Mouse (Mus musculus): ENCODE data around the gene Aurka. TPM values are rescaled to one million over a fixed set of nuclear protein-coding genes. Genes with fewer than 3 reads are reported as not detected.

Gene Aurka
- polyA plus RNA-seq, 1 experiment from 2014 or later: 24.1 TPM

DNA sequence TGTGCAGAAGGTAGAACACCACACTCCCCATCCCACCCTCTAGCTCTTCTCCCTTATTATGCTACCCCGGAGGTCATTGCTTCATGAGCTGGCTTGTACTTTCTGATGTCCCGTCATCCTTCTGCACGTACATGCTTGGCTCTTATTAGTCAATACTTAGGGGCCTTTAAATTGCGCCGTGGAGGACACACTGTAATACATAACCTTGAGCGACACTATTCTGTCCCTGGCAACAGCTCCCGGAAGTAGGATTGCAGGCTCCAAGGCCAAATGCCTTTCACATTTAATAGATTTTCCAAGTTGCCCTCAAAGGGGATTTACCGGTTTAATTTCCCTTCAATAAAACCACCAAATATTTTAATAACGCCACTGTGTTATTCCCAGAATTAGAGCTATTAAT is 58.6 kb downstream of the Aurka start:
- Histone ChIP-seq H3K4me3 (ENCODE audit: low read depth, low read length) (no peak overlapping the region), H3K27me3 (ENCODE audit: control insufficient read depth, insufficient read depth, low read length) (no peaks in the 10 kb centered on the region), H3K9ac (ENCODE audit: low read length) (no peak overlapping the region), H3K36me3 (ENCODE audit: control insufficient read depth, insufficient read depth, low read length) (no peaks in the 10 kb centered on the region), H3K4me2 (replicated peaks; ENCODE audit: low read depth) (no peak overlapping the region), H3K27ac (replicated peaks) (no peak overlapping the region), H3K4me1 (replicated peaks; ENCODE audit: control insufficient read depth, insufficient read depth) (no peaks in the 10 kb centered on the region), H3K9me3 (ENCODE audit: control insufficient read depth, low read length) (no peaks in the 10 kb centered on the region)
- ATAC-seq (ENCODE audit: low FRiP score, low TSS enrichment) (no peak), DNase-seq (ENCODE audit: low spot score) (no peak)
- 84% methylated on average over 9 of the region's 9 CpGs for WGBS
- TF ChIP-seq CTCF (IDR thresholded peaks at IDR 0.05; ENCODE audit: low read depth) (no peak), EP300 (optimal IDR thresholded peaks at IDR 0.05) (no peak)

DNA sequence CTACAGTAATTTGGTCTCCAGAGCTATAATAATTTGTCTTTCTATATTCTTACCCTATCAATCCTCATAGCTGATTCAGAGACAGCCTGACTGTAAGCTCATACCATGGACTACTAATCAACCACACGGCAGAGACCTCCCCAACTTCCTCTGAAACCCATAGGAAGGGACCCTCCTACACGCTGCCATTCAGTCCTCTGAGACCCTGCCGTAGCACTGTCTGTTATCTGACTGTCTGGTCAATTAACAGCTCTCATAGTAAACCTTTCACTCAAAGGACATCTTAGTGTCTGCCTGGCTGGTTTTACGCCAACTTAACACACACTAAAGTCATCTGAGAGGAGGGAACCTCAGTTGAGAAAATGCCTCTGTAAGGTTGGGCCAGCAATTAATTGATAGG is 63.8 kb downstream of the Aurka start:
- TF ChIP-seq CTCF (IDR thresholded peaks at IDR 0.05; ENCODE audit: low read depth): no peak
- Histone ChIP-seq H3K4me3 (ENCODE audit: low read depth, low read length) (no peak overlapping the region), H3K9me3 (ENCODE audit: control insufficient read depth, low read length) (no peaks in the 10 kb centered on the region), H3K9ac (ENCODE audit: low read length) (no peak overlapping the region), H3K4me2 (replicated peaks; ENCODE audit: low read depth) (no peak overlapping the region), H3K4me1 (replicated peaks; ENCODE audit: control insufficient read depth, insufficient read depth) (no peaks in the 10 kb centered on the region), H3K27me3 (ENCODE audit: control insufficient read depth, insufficient read depth, low read length) (no peaks in the 10 kb centered on the region), H3K36me3 (ENCODE audit: control insufficient read depth, insufficient read depth, low read length) (no peaks in the 10 kb centered on the region), H3K27ac (replicated peaks) (no peak overlapping the region)
- DNase-seq (ENCODE audit: low spot score) (no peak), ATAC-seq (ENCODE audit: low FRiP score, low TSS enrichment) (no peak)
- 70% methylated on average over 4 of the region's 4 CpGs for WGBS

Other genes with a start within 250 kb of the Aurka start
- gene Mc3r, start 122.0 kb downstream of the Aurka start, polyA plus RNA-seq (2015; fragmentation: Nextera tagmentation; extraction: Ambion mirVana): not detected in 2 replicates
- gene Fam210b, start 25.0 kb downstream of the Aurka start, polyA plus RNA-seq (2015; fragmentation: Nextera tagmentation; extraction: Ambion mirVana): 23.9 and 25.7 TPM in 2 replicates
- gene Cstf1, start 146 bp upstream of the Aurka start, polyA plus RNA-seq (2015; fragmentation: Nextera tagmentation; extraction: Ambion mirVana): 19.9 TPM in 2 replicates
- 0.17 and 0.18 TPM in 2 replicates for gene Cass4, start 23.3 kb upstream of the Aurka start, polyA plus RNA-seq (2015; fragmentation: Nextera tagmentation; extraction: Ambion mirVana)
- 79.7 and 81.1 TPM in 2 replicates for gene Rtf2, start 70.0 kb upstream of the Aurka start, polyA plus RNA-seq (2015; fragmentation: Nextera tagmentation; extraction: Ambion mirVana)
- gene Gcnt7, start 88.1 kb upstream of the Aurka start, polyA plus RNA-seq (2015; fragmentation: Nextera tagmentation; extraction: Ambion mirVana): 0.38 and 0.44 TPM in 2 replicates
- gene Fam209, start 102.0 kb upstream of the Aurka start, polyA plus RNA-seq (2015; fragmentation: Nextera tagmentation; extraction: Ambion mirVana): 0.15 and 0.33 TPM in 2 replicates
- 9.7 and 12.5 TPM in 2 replicates for gene Tfap2c, start 179.1 kb upstream of the Aurka start, polyA plus RNA-seq (2015; fragmentation: Nextera tagmentation; extraction: Ambion mirVana)